Comparison of ENCODE assay signal across 8 mouse cellular contexts in the genomic region with DNA sequence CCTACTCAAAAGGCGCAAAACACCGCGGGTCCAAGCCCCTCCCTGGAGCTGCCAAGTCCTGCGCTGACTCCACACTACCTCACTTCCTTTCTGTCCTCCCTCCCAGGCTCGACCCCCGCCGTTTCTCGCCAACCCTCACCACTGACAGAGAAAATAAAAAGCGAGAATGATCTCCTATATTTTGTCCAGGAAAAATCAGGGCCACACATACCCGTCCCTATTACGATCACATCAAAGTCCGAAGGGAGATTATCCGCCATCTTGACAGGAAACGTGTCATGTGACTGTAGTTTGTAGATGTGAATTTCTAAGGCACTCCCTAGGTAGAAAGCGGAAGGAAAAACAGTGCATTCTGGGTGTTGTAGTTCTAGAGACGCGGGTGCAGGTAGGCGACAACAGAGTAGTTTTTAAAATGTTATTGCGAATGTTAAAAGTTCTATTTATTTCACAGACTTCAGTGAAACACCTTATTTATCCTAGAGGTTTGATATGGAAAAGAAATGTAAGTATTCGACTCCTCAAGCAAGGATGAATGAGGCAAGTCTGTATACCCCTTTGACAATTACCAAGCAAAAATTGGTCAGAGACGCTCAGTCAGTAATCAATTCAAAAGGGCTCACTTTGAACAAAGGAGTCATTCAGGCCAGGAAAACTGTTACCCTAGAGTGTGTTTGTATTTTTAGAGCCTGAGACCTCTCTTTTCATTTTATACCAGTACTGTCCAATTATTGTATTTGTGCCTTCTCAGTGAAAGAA. TPM values are rescaled to one million over a fixed set of nuclear protein-coding genes. Genes with fewer than 3 reads are reported as not detected.
A peak's percentile ranks its signal among the peaks of the same experiment; 100 is the strongest.
DNase-seq lines count a peak whose midpoint lies in the region; ATAC-seq lines count a peak whose summit lies in the region.

A gene (minus strand): TSS at position 288 of the 756 bp plus-strand sequence.

- H3K9ac ChIP-seq in hindbrain, embryonic 15.5 days = peak within 1 kb of the TSS; percentile 53

- H3K27ac ChIP-seq in hindbrain, embryonic 15.5 days (replicated peaks) = peak within 1 kb of the TSS; percentile 91

- peak; percentile 95 for ATAC-seq in activated CD4-positive, CD25-positive, alpha-beta regulatory T cell, adult 4 months
- peak; percentile 96 for ATAC-seq in hindbrain, embryonic 15.5 days (ENCODE audit: low FRiP score, low read depth)

- H3K9me3 ChIP-seq in hindbrain, embryonic 15.5 days = no peaks in the 10 kb centered on the region

- H3K4me1 ChIP-seq in hindbrain, embryonic 15.5 days (replicated peaks) = no peaks in the 10 kb centered on the region

- peak within 1 kb of the TSS; percentile 50 for H3K4me3 ChIP-seq in hindbrain, embryonic 15.5 days

- peak within 1 kb of the TSS; percentile 51 for H3K4me2 ChIP-seq in hindbrain, embryonic 15.5 days

- WGBS in hindbrain, embryonic 15.5 days = 14% methylated on average over 21 of the region's 21 CpGs

- H3K36me3 ChIP-seq in hindbrain, embryonic 15.5 days = no peaks in the 10 kb centered on the region

- no peaks in the 10 kb centered on the region for H3K27me3 ChIP-seq in hindbrain, embryonic 15.5 days

- DNase-seq in cerebellum, postnatal 25 days = peak; percentile 55 to 66
- DNase-seq in frontal cortex, postnatal 14 days (ENCODE audit: low spot score in 2 of 2) = peak; percentile 14 to 40
- peak; percentile 37 to 50 for DNase-seq in layer of hippocampus, postnatal 36 days
- peak; percentile 75 for DNase-seq in lung, postnatal 25 days (ENCODE audit: low spot score)
- DNase-seq in retina, adult 2 months (ENCODE audit: low read depth, low spot score) = peak; percentile 60
- DNase-seq in thymus, postnatal 36 days = peak; percentile 27 to 34

RNA-seq across cellular contexts. Expression of the gene that starts here (rescaled TPM):
- polyA plus RNA-seq in activated CD4-positive, CD25-positive, alpha-beta regulatory T cell, adult 4 months (2017; shearing (Covaris generic)) = 10 to 100 TPM; 18.9 to 25.0 TPM
- polyA plus RNA-seq in hindbrain, embryonic 15.5 days (2015; fragmentation: Nextera tagmentation; extraction: Ambion mirVana) = 12.5 and 14.6 TPM in 2 replicates
- total RNA-seq in layer of hippocampus, postnatal 36 days (2021) = 10 to 100 TPM; 44.4 to 46.1 TPM

Comparison
In these comparisons a context has a peak if more than half of its experiments do, and no peak if none do; other contexts are left out.
1. Peak in every context shown above with its lines: DNase-seq, ATAC-seq, H3K4me3 ChIP-seq and H3K27ac ChIP-seq.